Mouse (Mus musculus) gastrocnemius, adult 18-20 months (tissue): ENCODE data around the gene Rhcg. TPM values are rescaled to one million over a fixed set of nuclear protein-coding genes. Genes with fewer than 3 reads are reported as not detected.
A peak's percentile ranks its signal among the peaks of the same experiment; 100 is the strongest.

Experiments
- DNase-seq: peaks from one replicate; pipeline ENCODE4 v3.0.0; 2021; ENCODE audit warnings: low spot score
- total RNA-seq, 2 experiments: library from RNA; stranded (reverse); gene quantifications; 2 replicates each; pipeline ENCODE4 v1.2.3; 2021

Rhcg gene
- total RNA-seq, 2 experiments from 2014 or later, result not detected

DNA sequence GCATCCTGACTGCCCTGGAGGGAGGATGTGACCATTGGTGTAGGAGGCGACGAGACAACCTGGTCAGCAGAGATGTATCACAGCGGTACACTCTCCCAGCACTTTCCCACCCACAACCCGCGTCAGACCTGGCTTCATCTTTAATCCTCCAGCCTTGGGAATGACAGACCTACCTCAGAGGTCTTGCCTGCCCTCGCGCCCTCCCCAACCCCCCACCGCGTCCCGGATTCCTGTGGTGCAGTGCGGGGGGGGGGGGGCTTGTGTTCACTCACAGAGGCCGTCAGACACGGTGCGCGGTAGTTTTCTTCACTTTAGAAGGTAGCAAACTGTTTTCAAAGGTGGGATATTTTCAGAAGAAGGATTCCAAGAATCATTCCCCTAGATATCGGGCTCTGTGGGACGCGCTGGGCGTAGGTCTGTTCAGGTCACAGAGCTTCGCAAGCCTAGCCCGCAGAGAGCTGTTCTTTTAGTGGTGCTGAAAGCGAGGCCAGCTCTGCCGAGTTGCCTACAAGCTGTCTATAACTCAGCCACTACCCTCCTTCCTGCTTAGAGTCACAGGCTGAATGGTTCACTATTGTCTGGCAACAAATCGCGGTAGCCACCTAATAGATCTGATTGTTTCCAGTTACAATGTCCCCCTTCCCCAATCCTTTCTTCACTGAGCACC, 62.0 kb downstream of the Rhcg start:
- DNase-seq, result no peak

DNA sequence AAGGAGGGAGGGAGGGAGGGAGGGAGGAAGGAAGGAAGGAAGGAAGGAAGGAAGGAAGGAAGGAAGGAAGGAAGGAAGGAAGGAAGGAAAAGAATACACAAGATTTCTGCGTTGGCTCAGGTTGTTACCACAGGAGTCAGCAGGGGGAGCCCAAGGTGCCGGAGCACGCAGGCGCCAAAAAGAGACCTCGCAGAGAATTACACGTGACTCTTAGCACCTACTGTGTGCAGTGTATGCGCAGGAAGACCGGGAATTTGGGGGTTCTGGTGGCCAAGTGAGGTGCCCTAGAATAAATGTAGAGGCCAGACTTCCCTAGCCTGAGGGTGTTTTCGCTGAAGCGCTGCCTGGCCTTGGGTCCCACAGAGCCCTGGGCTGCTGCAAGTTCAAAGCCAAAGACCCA, 64.8 kb downstream of the Rhcg start:
- no peak for DNase-seq

- no peak for DNase-seq
Measured at GRCm38 (mm10) chr7:79548893-79549555, 68.4 kb downstream of the Rhcg start.

DNA sequence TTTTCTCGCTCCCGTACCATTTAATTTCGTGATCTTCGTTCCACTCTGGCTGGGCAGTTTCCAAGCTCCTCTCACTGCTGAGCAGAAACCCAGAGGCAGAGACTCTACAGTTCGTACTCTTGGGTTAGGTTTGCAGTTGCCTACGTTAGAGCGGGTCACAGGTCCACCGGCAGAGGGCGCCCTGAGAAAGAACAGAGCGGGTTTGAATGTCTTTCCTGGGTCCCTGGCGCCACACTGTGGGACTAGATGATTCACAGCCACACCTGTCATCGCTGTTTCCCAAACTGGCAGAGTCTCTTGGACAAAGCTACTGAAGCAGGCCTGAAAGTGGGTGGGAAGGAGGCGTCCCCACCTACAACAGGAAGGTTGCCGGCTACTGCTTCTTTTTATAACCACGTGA, 70.4 kb downstream of the Rhcg start:
- peak; percentile 62 for DNase-seq

GRCm38 (mm10) chr7:79545066-79545400, 72.4 kb downstream of the Rhcg start:
- DNase-seq, result no peak

GRCm38 (mm10) chr7:79544281-79545065, 73.0 kb downstream of the Rhcg start:
- DNase-seq, result no peak

Other genes with a start within 250 kb of the Rhcg start
- not detected for gene Rlbp1, start 230.6 kb downstream of the Rhcg start, total RNA-seq
- not detected for gene Fanci, start 225.7 kb downstream of the Rhcg start, total RNA-seq
- gene Polg, start 151.3 kb downstream of the Rhcg start, total RNA-seq, result 10 to 100 TPM; 30.8 to 31.4 TPM
- gene Ticrr, start 42.5 kb upstream of the Rhcg start, total RNA-seq, result not detected
- gene Kif7, start 98.1 kb upstream of the Rhcg start, total RNA-seq, result under 1 TPM; 0.27 to 0.40 TPM
- 10 to 100 TPM; 10.3 to 18.3 TPM for gene Plin1, start 115.2 kb upstream of the Rhcg start, total RNA-seq
- gene Pex11a, start 125.5 kb upstream of the Rhcg start, total RNA-seq, result 10 to 100 TPM; 12.9 to 14.1 TPM
- under 1 TPM; 0.09 to 0.16 TPM for gene Wdr93, start 125.5 kb upstream of the Rhcg start, total RNA-seq
- gene Mesp1, start 176.1 kb upstream of the Rhcg start, total RNA-seq, result not detected
- not detected for gene Mesp2, start 193.1 kb upstream of the Rhcg start, total RNA-seq
- gene Anpep, start 243.4 kb upstream of the Rhcg start, total RNA-seq, result 1 to 10 TPM; 3.8 to 5.6 TPM